Mouse (Mus musculus): ENCODE results near the gene Tex52. TPM values are rescaled to one million over a fixed set of nuclear protein-coding genes. Genes with fewer than 3 reads are reported as not detected.
"Not testable (repeated sequence)": the region's sequence is repeated elsewhere in the genome, so short reads cannot be mapped to it uniquely, and the experiment has no call there.

The Tex52 gene
- polyA plus RNA-seq, 1 experiment from 2014 or later: 1.1 TPM

- Histone ChIP-seq H3K9ac (ENCODE audit: low read depth, low read length) (no peak overlapping the region), H3K4me1 (ENCODE audit: control insufficient read depth, insufficient read depth, low read length) (peaks cover 4% of the 10 kb centered on the region; the same call in 1 of the 2 replicates), H3K4me3 (ENCODE audit: low read depth, low read length) (no peak overlapping the region), H3K36me3 (ENCODE audit: control insufficient read depth, insufficient read depth, low read length) (peaks cover 59% of the 10 kb centered on the region), H3K4me2 (ENCODE audit: low read depth, low read length) (no peak overlapping the region), H3K27me3 (replicated peaks; ENCODE audit: control insufficient read depth, insufficient read depth, low read length) (no peaks in the 10 kb centered on the region), H3K9me3 (ENCODE audit: control insufficient read depth, low read length) (no peaks in the 10 kb centered on the region), H3K27ac (replicated peaks; ENCODE audit: low read depth, low read length) (no peak overlapping the region)
- ATAC-seq (ENCODE audit: low read depth) (no peak), DNase-seq (ENCODE audit: low spot score) (no peak)
- WGBS: 89% methylated on average over 5 of the region's 5 CpGs
Measured at GRCm38 (mm10) chr6:128366466-128366865, 8.8 kb upstream of the Tex52 start.

DNA sequence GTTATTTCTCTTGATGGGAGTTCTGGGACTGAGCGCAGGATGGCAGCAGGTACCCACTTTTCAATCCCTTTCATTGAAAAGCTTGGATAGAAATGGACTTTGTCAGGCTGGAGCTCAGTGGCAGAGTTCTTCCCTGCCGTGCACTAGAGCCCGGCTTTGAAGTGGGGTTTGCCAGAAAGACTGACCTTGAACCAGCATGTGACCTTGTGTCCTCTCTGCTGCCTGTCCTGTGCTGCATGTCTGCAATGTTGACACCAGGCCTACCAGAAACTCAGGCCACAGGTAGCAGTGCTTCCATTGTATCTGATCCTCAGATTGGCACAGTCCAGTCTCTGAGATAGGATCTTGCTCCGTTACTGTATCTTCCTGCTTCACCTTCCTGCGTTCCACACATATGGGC is 5.2 kb upstream of the Tex52 start:
- no peak for DNase-seq (ENCODE audit: low spot score)
- H3K4me1 ChIP-seq (ENCODE audit: control insufficient read depth, insufficient read depth, low read length): peaks cover 4% of the 10 kb centered on the region; the same call in 1 of the 2 replicates
- H3K4me2 ChIP-seq (ENCODE audit: low read depth, low read length): no peak overlapping the region
- H3K27me3 ChIP-seq (replicated peaks; ENCODE audit: control insufficient read depth, insufficient read depth, low read length): no peaks in the 10 kb centered on the region
- no peak overlapping the region for H3K9ac ChIP-seq (ENCODE audit: low read depth, low read length)
- WGBS: 91% methylated on average over 5 of the region's 5 CpGs
- H3K27ac ChIP-seq (replicated peaks; ENCODE audit: low read depth, low read length): no peak overlapping the region
- peaks cover 91% of the 10 kb centered on the region for H3K36me3 ChIP-seq (ENCODE audit: control insufficient read depth, insufficient read depth, low read length)
- no peaks in the 10 kb centered on the region for H3K9me3 ChIP-seq (ENCODE audit: control insufficient read depth, low read length)
- no peak for ATAC-seq (ENCODE audit: low read depth)
- H3K4me3 ChIP-seq (ENCODE audit: low read depth, low read length): no peak overlapping the region

- H3K9me3 ChIP-seq (ENCODE audit: control insufficient read depth, low read length): no peaks in the 10 kb centered on the region
- peaks cover 34% of the 10 kb centered on the region for H3K36me3 ChIP-seq (ENCODE audit: control insufficient read depth, insufficient read depth, low read length)
- peaks cover 7% of the 10 kb centered on the region for H3K4me1 ChIP-seq (ENCODE audit: control insufficient read depth, insufficient read depth, low read length)
- no peaks in the 10 kb centered on the region for H3K27me3 ChIP-seq (replicated peaks; ENCODE audit: control insufficient read depth, insufficient read depth, low read length)
- no peak overlapping the region for H3K4me3 ChIP-seq (ENCODE audit: low read depth, low read length)
- peak; percentile 69 for DNase-seq (ENCODE audit: low spot score)
- WGBS: 79% methylated on average over 17 of the region's 17 CpGs
- no peak overlapping the region for H3K9ac ChIP-seq (ENCODE audit: low read depth, low read length)
- peak overlapping the region; percentile 28; the same call in 1 of the 2 replicates for H3K27ac ChIP-seq (replicated peaks; ENCODE audit: low read depth, low read length)
- H3K4me2 ChIP-seq (ENCODE audit: low read depth, low read length): no peak overlapping the region
- peak; percentile 23; the same call in 1 of the 2 replicates for ATAC-seq (ENCODE audit: low read depth)
Measured at GRCm38 (mm10) chr6:128376371-128377085, 1.3 kb downstream of the Tex52 start.

GRCm38 (mm10) chr6:128379636-128380035 is 4.4 kb downstream of the Tex52 start:
- Histone ChIP-seq H3K4me3 (ENCODE audit: low read depth, low read length) (no peak overlapping the region), H3K27ac (replicated peaks; ENCODE audit: low read depth, low read length) (no peak overlapping the region), H3K27me3 (replicated peaks; ENCODE audit: control insufficient read depth, insufficient read depth, low read length) (no peaks in the 10 kb centered on the region), H3K4me2 (ENCODE audit: low read depth, low read length) (no peak overlapping the region), H3K36me3 (ENCODE audit: control insufficient read depth, insufficient read depth, low read length) (peaks cover 4% of the 10 kb centered on the region; the same call in 1 of the 2 replicates), H3K9ac (ENCODE audit: low read depth, low read length) (no peak overlapping the region), H3K4me1 (ENCODE audit: control insufficient read depth, insufficient read depth, low read length) (peaks cover 6% of the 10 kb centered on the region), H3K9me3 (ENCODE audit: control insufficient read depth, low read length) (no peaks in the 10 kb centered on the region)
- ATAC-seq (ENCODE audit: low read depth) (no peak), DNase-seq (ENCODE audit: low spot score) (no peak)
- 86% methylated on average over 16 of the region's 16 CpGs for WGBS

- H3K9me3 ChIP-seq (ENCODE audit: control insufficient read depth, low read length); H3K4me2 ChIP-seq (ENCODE audit: low read depth, low read length); H3K36me3 ChIP-seq (ENCODE audit: control insufficient read depth, insufficient read depth, low read length); H3K4me1 ChIP-seq (ENCODE audit: control insufficient read depth, insufficient read depth, low read length); H3K27me3 ChIP-seq (replicated peaks; ENCODE audit: control insufficient read depth, insufficient read depth, low read length); H3K4me3 ChIP-seq (ENCODE audit: low read depth, low read length); ATAC-seq (ENCODE audit: low read depth); DNase-seq (ENCODE audit: low spot score); H3K27ac ChIP-seq (replicated peaks; ENCODE audit: low read depth, low read length); H3K9ac ChIP-seq (ENCODE audit: low read depth, low read length): not testable (repeated sequence)
- WGBS: 67% methylated on average over 1 of the region's 1 CpGs
Measured at GRCm38 (mm10) chr6:128380594-128381167, 5.4 kb downstream of the Tex52 start.

DNA sequence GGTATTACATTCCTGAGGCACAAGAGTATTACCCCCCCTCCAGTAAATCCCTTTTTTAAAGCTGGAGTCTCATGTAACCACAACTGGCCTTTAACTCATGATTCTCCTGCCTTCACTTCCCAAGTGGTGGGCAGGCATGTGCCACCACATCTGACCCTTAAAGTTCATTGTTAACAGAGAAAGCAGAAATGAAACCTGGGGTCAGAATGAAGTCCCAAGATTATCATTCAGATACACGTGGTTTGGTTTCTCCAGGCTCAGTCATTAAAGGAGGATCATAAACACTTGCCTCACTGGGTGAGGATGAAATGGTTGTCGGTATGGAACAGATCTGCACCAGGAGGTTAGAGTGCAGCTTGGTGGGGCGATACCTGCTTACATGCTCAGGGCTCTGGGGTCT is 6.0 kb downstream of the Tex52 start:
- Histone ChIP-seq H3K4me1 (ENCODE audit: control insufficient read depth, insufficient read depth, low read length) (no peaks in the 10 kb centered on the region), H3K27me3 (replicated peaks; ENCODE audit: control insufficient read depth, insufficient read depth, low read length) (no peaks in the 10 kb centered on the region), H3K27ac (replicated peaks; ENCODE audit: low read depth, low read length) (no peak overlapping the region), H3K4me2 (ENCODE audit: low read depth, low read length) (no peak overlapping the region), H3K4me3 (ENCODE audit: low read depth, low read length) (no peak overlapping the region), H3K36me3 (ENCODE audit: control insufficient read depth, insufficient read depth, low read length) (peaks cover 3% of the 10 kb centered on the region; the same call in 1 of the 2 replicates), H3K9ac (ENCODE audit: low read depth, low read length) (no peak overlapping the region), H3K9me3 (ENCODE audit: control insufficient read depth, low read length) (no peaks in the 10 kb centered on the region)
- DNase-seq (ENCODE audit: low spot score) (no peak), ATAC-seq (ENCODE audit: low read depth) (no peak)
- 70% methylated on average over 3 of the region's 3 CpGs for WGBS

- H3K27ac ChIP-seq (replicated peaks; ENCODE audit: low read depth, low read length): no peak overlapping the region
- H3K4me3 ChIP-seq (ENCODE audit: low read depth, low read length): no peak overlapping the region
- no peak for ATAC-seq (ENCODE audit: low read depth)
- no peaks in the 10 kb centered on the region for H3K4me1 ChIP-seq (ENCODE audit: control insufficient read depth, insufficient read depth, low read length)
- no peak for DNase-seq (ENCODE audit: low spot score)
- 66% methylated on average over 7 of the region's 7 CpGs for WGBS
- no peaks in the 10 kb centered on the region for H3K9me3 ChIP-seq (ENCODE audit: control insufficient read depth, low read length)
- no peaks in the 10 kb centered on the region for H3K27me3 ChIP-seq (replicated peaks; ENCODE audit: control insufficient read depth, insufficient read depth, low read length)
- no peaks in the 10 kb centered on the region for H3K36me3 ChIP-seq (ENCODE audit: control insufficient read depth, insufficient read depth, low read length)
- no peak overlapping the region for H3K4me2 ChIP-seq (ENCODE audit: low read depth, low read length)
- H3K9ac ChIP-seq (ENCODE audit: low read depth, low read length): no peak overlapping the region
Measured at GRCm38 (mm10) chr6:128383752-128384151, 8.5 kb downstream of the Tex52 start.

DNA sequence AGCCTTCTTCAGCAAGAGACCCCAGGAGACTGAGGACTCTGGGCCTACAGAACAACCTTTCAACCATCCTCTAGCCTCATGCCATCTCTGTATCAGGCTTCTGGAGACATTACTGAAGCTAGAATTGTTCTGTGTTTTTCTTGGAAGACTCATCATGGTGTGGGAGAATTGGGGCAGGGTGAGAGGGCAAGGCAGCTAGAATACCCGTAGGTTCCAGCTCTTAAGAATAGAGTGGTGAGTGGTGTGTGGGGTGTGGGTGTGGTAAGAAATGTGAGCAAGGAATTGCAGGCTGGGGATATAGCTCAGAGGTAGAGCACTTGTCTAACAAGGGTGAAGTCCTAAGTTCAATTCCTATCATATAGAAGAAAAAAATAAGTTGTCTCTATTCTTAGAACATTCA is 9.8 kb downstream of the Tex52 start:
- Histone ChIP-seq H3K27ac (replicated peaks; ENCODE audit: low read depth, low read length) (no peak overlapping the region), H3K9ac (ENCODE audit: low read depth, low read length) (no peak overlapping the region), H3K36me3 (ENCODE audit: control insufficient read depth, insufficient read depth, low read length) (no peaks in the 10 kb centered on the region), H3K4me1 (ENCODE audit: control insufficient read depth, insufficient read depth, low read length) (no peaks in the 10 kb centered on the region), H3K9me3 (ENCODE audit: control insufficient read depth, low read length) (no peaks in the 10 kb centered on the region), H3K27me3 (replicated peaks; ENCODE audit: control insufficient read depth, insufficient read depth, low read length) (no peaks in the 10 kb centered on the region), H3K4me2 (ENCODE audit: low read depth, low read length) (no peak overlapping the region), H3K4me3 (ENCODE audit: low read depth, low read length) (no peak overlapping the region)
- ATAC-seq (ENCODE audit: low read depth) (no peak), DNase-seq (ENCODE audit: low spot score) (no peak)
- 74% methylated on average over 1 of the region's 1 CpGs for WGBS

- Histone ChIP-seq H3K36me3 (ENCODE audit: control insufficient read depth, insufficient read depth, low read length) (no peaks in the 10 kb centered on the region), H3K4me2 (ENCODE audit: low read depth, low read length) (no peak overlapping the region), H3K27ac (replicated peaks; ENCODE audit: low read depth, low read length) (no peak overlapping the region), H3K4me1 (ENCODE audit: control insufficient read depth, insufficient read depth, low read length) (no peaks in the 10 kb centered on the region), H3K27me3 (replicated peaks; ENCODE audit: control insufficient read depth, insufficient read depth, low read length) (no peaks in the 10 kb centered on the region), H3K9ac (ENCODE audit: low read depth, low read length) (no peak overlapping the region), H3K9me3 (ENCODE audit: control insufficient read depth, low read length) (no peaks in the 10 kb centered on the region), H3K4me3 (ENCODE audit: low read depth, low read length) (no peak overlapping the region)
- ATAC-seq (ENCODE audit: low read depth) (peak; percentile 44), DNase-seq (ENCODE audit: low spot score) (peak; percentile 70)
- 71% methylated on average over 1 of the region's 1 CpGs for WGBS
Measured at GRCm38 (mm10) chr6:128389185-128389584, 13.9 kb downstream of the Tex52 start.

All from embryonic facial prominence, embryonic 14.5 days (tissue).